Mouse (Mus musculus): ENCODE data around the gene Sf3a2. TPM values are rescaled to one million over a fixed set of nuclear protein-coding genes. Genes with fewer than 3 reads are reported as not detected.
A peak's percentile ranks its signal among the peaks of the same experiment; 100 is the strongest.

The Sf3a2 gene
- polyA plus RNA-seq, 1 experiment from 2014 or later: 119 TPM

- Histone ChIP-seq H3K9me3 (ENCODE audit: control insufficient read depth, low read length) (no peaks in the 10 kb centered on the region), H3K4me3 (ENCODE audit: low read depth, low read length) (no peak overlapping the region), H3K27ac (ENCODE audit: low read depth, low read length) (no peak overlapping the region), H3K4me1 (replicated peaks; ENCODE audit: control insufficient read depth, insufficient read depth, low read length) (peaks cover 14% of the 10 kb centered on the region), H3K36me3 (ENCODE audit: control insufficient read depth, insufficient read depth, low read length) (no peaks in the 10 kb centered on the region), H3K27me3 (ENCODE audit: control insufficient read depth, insufficient read depth, low read length) (peaks cover 31% of the 10 kb centered on the region), H3K9ac (ENCODE audit: low read length) (no peak overlapping the region), H3K4me2 (ENCODE audit: low read depth, low read length, severe bottlenecking) (no peak overlapping the region)
- no peak for ATAC-seq (replicated peaks; ENCODE audit: low FRiP score)
- no peak for DNase-seq (ENCODE audit: low spot score)
- 66% methylated on average over 2 of the region's 2 CpGs for WGBS
Measured at GRCm38 (mm10) chr10:80841685-80842084, 43.7 kb downstream of the Sf3a2 start.

- ATAC-seq (replicated peaks; ENCODE audit: low FRiP score): no peak
- H3K9me3 ChIP-seq (ENCODE audit: control insufficient read depth, low read length): no peaks in the 10 kb centered on the region
Measured at GRCm38 (mm10) chr10:80842334-80842733, 44.3 kb downstream of the Sf3a2 start.

DNA sequence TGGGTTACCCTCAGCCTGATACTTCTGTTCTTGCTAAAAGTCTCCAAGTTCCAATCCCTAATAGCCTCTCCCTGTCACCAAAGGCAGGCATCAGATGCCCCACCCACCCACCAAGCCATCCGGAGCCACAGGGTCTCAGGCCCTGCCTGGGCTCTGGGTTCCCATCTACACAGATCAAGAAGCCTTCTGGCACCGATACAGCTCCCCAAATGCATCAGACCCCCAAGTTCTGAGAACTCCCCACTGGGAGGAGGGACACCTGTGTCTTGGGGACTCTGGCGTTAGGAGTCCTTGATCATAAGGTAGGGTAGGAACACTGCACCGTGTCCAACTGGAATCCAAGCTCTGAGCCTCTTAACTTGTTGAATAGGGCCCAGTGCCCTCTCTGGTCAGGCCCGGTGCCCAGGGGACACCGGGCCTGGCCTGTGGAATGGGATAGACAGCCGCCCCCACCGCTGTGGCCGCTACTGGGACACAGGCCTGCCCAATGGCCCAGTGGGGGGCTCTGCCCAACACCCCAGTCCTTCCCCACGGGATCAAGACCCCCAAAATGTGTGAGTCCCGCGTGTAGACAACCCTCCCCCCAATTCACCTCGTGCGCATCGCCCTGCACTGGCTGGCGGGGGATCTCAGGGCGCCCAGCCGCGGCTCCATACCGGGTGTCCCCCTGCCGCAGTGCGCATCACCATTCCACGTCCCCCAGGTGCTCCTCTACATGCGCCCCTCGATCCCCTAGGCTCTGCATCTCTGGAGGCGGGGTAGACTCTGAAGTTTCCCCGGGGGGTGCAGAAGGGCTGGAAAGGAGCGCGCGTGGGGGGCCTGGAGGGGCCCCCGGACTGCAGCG, 45.3 kb downstream of the Sf3a2 start:
- DNase-seq (ENCODE audit: low spot score): no peak
- Histone ChIP-seq H3K4me2 (ENCODE audit: low read depth, low read length, severe bottlenecking) (peak overlapping the region; percentile 64), H3K4me1 (replicated peaks; ENCODE audit: control insufficient read depth, insufficient read depth, low read length) (peaks cover 11% of the 10 kb centered on the region), H3K27me3 (ENCODE audit: control insufficient read depth, insufficient read depth, low read length) (peaks cover 29% of the 10 kb centered on the region), H3K9me3 (ENCODE audit: control insufficient read depth, low read length) (no peaks in the 10 kb centered on the region), H3K4me3 (ENCODE audit: low read depth, low read length) (peak overlapping the region; percentile 39), H3K9ac (ENCODE audit: low read length) (peak overlapping the region; percentile 56), H3K27ac (ENCODE audit: low read depth, low read length) (no peak overlapping the region), H3K36me3 (ENCODE audit: control insufficient read depth, insufficient read depth, low read length) (no peaks in the 10 kb centered on the region)
- ATAC-seq (replicated peaks; ENCODE audit: low FRiP score): no peak; the same call in 1 of the 2 replicates
- 9% methylated on average over 32 of the region's 32 CpGs for WGBS

More at GRCm38 (mm10) chr10:80842334-80842733, 44.3 kb downstream of the Sf3a2 start:
- peaks cover 29% of the 10 kb centered on the region for H3K27me3 ChIP-seq (ENCODE audit: control insufficient read depth, insufficient read depth, low read length)
- H3K36me3 ChIP-seq (ENCODE audit: control insufficient read depth, insufficient read depth, low read length): no peaks in the 10 kb centered on the region
- DNase-seq (ENCODE audit: low spot score): no peak
- no peak overlapping the region for H3K4me3 ChIP-seq (ENCODE audit: low read depth, low read length)
- no peak overlapping the region for H3K9ac ChIP-seq (ENCODE audit: low read length)
- no peak overlapping the region for H3K4me2 ChIP-seq (ENCODE audit: low read depth, low read length, severe bottlenecking)
- H3K4me1 ChIP-seq (replicated peaks; ENCODE audit: control insufficient read depth, insufficient read depth, low read length): peaks cover 14% of the 10 kb centered on the region
- WGBS: 82% methylated on average over 15 of the region's 15 CpGs
- H3K27ac ChIP-seq (ENCODE audit: low read depth, low read length): no peak overlapping the region

GRCm38 (mm10) chr10:80843931-80844547, 46.0 kb downstream of the Sf3a2 start, which contains the start of gene Lingo3:
Gene Lingo3, minus strand, starts transcription at chr10:80844039.
- DNase-seq (ENCODE audit: low spot score): no peak
- H3K36me3 ChIP-seq (ENCODE audit: control insufficient read depth, insufficient read depth, low read length): no peaks in the 10 kb centered on the region
- peaks cover 11% of the 10 kb centered on the region for H3K4me1 ChIP-seq (replicated peaks; ENCODE audit: control insufficient read depth, insufficient read depth, low read length)
- H3K4me3 ChIP-seq (ENCODE audit: low read depth, low read length): peak within 1 kb of the TSS; percentile 39
- peak within 1 kb of the TSS; percentile 64 for H3K4me2 ChIP-seq (ENCODE audit: low read depth, low read length, severe bottlenecking)
- H3K9me3 ChIP-seq (ENCODE audit: control insufficient read depth, low read length): no peaks in the 10 kb centered on the region
- H3K27ac ChIP-seq (ENCODE audit: low read depth, low read length): no peak within 1 kb of the TSS
- WGBS: 7% methylated on average over 43 of the region's 51 CpGs
- peak within 1 kb of the TSS; percentile 56 for H3K9ac ChIP-seq (ENCODE audit: low read length)
- ATAC-seq (replicated peaks; ENCODE audit: low FRiP score): peak; percentile 40
- H3K27me3 ChIP-seq (ENCODE audit: control insufficient read depth, insufficient read depth, low read length): peaks cover 29% of the 10 kb centered on the region

DNA sequence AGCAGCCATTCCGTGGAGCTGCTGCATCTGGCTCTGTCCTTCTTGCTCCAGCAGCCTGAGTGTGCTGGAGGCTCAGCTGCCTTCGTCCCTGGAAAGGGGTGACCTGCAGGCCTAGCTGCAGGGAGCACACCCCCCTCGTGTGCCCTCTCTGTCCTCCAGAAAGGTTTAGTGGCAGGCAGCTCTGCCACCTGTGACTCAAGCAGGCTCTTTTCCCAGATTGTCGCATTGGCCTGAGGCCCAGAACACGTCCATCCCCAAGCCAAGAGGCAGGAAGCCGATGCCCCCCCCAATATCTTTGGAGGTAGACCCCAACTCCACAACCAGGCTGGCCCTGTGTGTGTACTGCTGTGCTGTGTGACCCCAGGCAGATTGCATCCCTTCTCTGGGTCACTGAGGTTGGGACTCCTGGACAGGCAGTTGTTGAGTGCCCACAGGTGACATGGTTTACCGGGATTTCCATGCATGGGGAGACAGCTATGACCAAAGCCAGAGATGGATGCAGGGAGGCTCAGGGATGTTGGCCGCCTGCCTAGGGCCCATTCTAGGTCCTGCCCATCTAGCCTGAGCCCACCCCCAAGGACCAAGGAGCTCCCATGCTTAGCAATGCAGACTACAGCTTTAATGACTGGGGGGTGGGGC, 47.2 kb downstream of the Sf3a2 start:
- Histone ChIP-seq H3K9ac (ENCODE audit: low read length) (no peak overlapping the region), H3K4me2 (ENCODE audit: low read depth, low read length, severe bottlenecking) (no peak overlapping the region), H3K4me1 (replicated peaks; ENCODE audit: control insufficient read depth, insufficient read depth, low read length) (peaks cover 11% of the 10 kb centered on the region), H3K36me3 (ENCODE audit: control insufficient read depth, insufficient read depth, low read length) (no peaks in the 10 kb centered on the region), H3K9me3 (ENCODE audit: control insufficient read depth, low read length) (no peaks in the 10 kb centered on the region), H3K4me3 (ENCODE audit: low read depth, low read length) (no peak overlapping the region), H3K27me3 (ENCODE audit: control insufficient read depth, insufficient read depth, low read length) (peaks cover 29% of the 10 kb centered on the region), H3K27ac (ENCODE audit: low read depth, low read length) (no peak overlapping the region)
- 72% methylated on average over 8 of the region's 8 CpGs for WGBS
- no peak for DNase-seq (ENCODE audit: low spot score)
- no peak for ATAC-seq (replicated peaks; ENCODE audit: low FRiP score)

DNA sequence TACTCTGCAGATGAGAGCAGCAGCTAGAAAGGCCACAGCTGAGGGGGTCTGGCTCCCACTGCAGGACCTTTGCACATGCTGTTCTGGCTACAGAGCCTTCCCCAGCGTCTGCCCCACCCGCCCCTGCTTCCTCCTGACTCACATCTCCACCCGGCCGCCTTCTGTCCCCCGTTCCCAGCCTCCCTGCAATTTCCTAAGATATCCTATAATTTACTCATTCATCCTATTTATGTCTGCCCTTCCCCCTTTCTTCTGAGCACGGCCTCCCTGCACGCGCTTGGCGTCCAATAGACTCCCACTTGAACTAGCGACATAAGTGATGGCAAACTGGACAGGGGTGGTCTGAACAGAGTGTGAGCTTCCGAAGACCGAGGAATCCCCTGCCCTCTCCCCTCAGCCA, 47.7 kb downstream of the Sf3a2 start:
- H3K4me1 ChIP-seq (replicated peaks; ENCODE audit: control insufficient read depth, insufficient read depth, low read length): peaks cover 11% of the 10 kb centered on the region
- no peak overlapping the region for H3K4me3 ChIP-seq (ENCODE audit: low read depth, low read length)
- 85% methylated on average over 12 of the region's 12 CpGs for WGBS
- DNase-seq (ENCODE audit: low spot score) (no peak), ATAC-seq (replicated peaks; ENCODE audit: low FRiP score) (no peak)
- H3K4me2 ChIP-seq (ENCODE audit: low read depth, low read length, severe bottlenecking): no peak overlapping the region
- H3K9ac ChIP-seq (ENCODE audit: low read length): no peak overlapping the region
- H3K27ac ChIP-seq (ENCODE audit: low read depth, low read length): no peak overlapping the region
- H3K9me3 ChIP-seq (ENCODE audit: control insufficient read depth, low read length): no peaks in the 10 kb centered on the region
- H3K36me3 ChIP-seq (ENCODE audit: control insufficient read depth, insufficient read depth, low read length): no peaks in the 10 kb centered on the region
- peaks cover 29% of the 10 kb centered on the region for H3K27me3 ChIP-seq (ENCODE audit: control insufficient read depth, insufficient read depth, low read length)

DNA sequence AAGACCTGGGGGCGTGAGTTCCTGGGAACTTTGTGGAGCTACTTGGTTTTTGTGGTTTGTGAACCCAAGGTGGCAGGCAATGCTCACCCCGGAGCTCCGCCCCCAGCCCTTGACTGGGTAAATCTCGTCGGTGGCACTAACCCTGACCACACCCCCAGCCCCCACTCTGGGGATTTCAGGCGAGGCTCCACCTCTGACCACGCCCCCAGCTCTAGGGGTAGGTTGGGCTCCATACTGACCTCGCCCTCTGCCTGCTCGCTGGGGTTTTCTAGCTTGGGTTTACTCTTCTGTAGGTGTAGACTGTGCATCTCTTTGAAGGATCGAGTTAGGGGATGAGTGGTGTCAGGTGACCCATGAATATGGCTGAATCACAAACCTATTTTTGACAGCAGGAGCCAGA, 50.6 kb downstream of the Sf3a2 start:
- Histone ChIP-seq H3K9ac (ENCODE audit: low read length) (no peak overlapping the region), H3K27ac (ENCODE audit: low read depth, low read length) (no peak overlapping the region), H3K4me3 (ENCODE audit: low read depth, low read length) (no peak overlapping the region), H3K27me3 (ENCODE audit: control insufficient read depth, insufficient read depth, low read length) (peaks cover 18% of the 10 kb centered on the region), H3K36me3 (ENCODE audit: control insufficient read depth, insufficient read depth, low read length) (no peaks in the 10 kb centered on the region), H3K4me1 (replicated peaks; ENCODE audit: control insufficient read depth, insufficient read depth, low read length) (peaks cover 9% of the 10 kb centered on the region), H3K9me3 (ENCODE audit: control insufficient read depth, low read length) (no peaks in the 10 kb centered on the region), H3K4me2 (ENCODE audit: low read depth, low read length, severe bottlenecking) (no peak overlapping the region)
- WGBS: 13% methylated on average over 10 of the region's 10 CpGs
- ATAC-seq (replicated peaks; ENCODE audit: low FRiP score): 0 out of 2 replicates have a peak, but pooled peaks have one; percentile 9
- DNase-seq (ENCODE audit: low spot score): no peak
